Comparison of ENCODE assay signal across 13 mouse cellular contexts in the genomic region with DNA sequence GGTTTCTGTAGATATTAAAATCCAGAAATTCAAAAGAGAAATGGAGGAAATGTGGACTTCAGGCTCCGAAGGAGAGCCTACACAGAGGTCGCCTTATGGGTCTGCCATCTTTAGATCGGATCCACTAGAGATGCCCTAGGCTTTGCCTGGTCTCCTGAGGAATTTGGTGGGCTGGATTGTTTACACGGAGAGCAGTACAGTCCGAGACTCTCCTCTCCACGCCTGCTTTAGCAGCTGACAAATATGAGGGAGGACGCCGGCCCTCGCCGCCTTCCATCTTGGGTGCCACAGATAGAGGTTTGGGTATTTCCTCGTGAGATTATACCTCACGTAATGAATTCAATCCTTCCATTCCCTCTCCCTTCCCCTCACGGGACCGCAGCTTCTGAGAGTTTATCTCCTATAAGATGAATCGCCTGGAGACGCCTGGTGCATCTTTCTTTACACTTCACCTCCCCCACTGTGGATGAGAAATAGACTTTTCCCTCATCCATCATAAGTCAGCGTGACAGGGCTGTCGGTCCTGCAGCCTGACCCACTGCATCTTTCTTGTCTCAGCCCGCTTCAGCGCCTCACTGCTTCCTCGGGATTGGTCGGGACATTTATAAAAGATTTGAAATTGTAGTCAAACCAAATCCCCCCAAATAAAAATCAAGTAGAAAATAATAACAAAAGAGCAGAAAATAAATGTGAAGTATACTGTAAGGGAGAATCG.
DNase-seq lines count a peak whose midpoint lies in the region; ATAC-seq lines count a peak whose summit lies in the region.
"Had no signal": no experiment of that assay in that cellular context is flagged by ENCODE, and none has a peak within 500 bp of the region (broad histone marks: within the 10 kb centered on the region; RNA-seq: fewer than 3 reads in every experiment).

No protein-coding gene starts in this region.

- DNase-seq in heart, postnatal 36 days: no peak
- no peak for DNase-seq in kidney, adult 18-20 months
- no peak for DNase-seq in neural tube, embryonic 10.5 days (ENCODE audit: extremely low spot score, low spot score)
- DNase-seq in gastrocnemius, postnatal 4 days (ENCODE audit: low spot score in 2 of 2): no peak
- DNase-seq: cerebellum, adult 18-20 months; embryo, embryonic 11 days had no signal

- intact Hi-C loops in heart, postnatal 36 days (cut with DNase I): no loop called here

- H3K4me1 ChIP-seq in heart, embryonic 11.5 days (ENCODE audit: control insufficient read depth, insufficient read depth, low read length): no peaks in the 10 kb centered on the region
- H3K4me1 ChIP-seq in kidney, embryonic 16.5 days (ENCODE audit: insufficient read depth, low read length): no peaks in the 10 kb centered on the region
- peaks cover 22% of the 10 kb centered on the region for H3K4me1 ChIP-seq in neural tube, embryonic 13.5 days (replicated peaks)
- H3K4me1 ChIP-seq: liver, embryonic 15.5 days had no signal

- no peaks in the 10 kb centered on the region; the same call in 1 of the 2 replicates for H3K27me3 ChIP-seq in heart, embryonic 11.5 days (ENCODE audit: control insufficient read depth, insufficient read depth, low read length)
- no peaks in the 10 kb centered on the region for H3K27me3 ChIP-seq in kidney, embryonic 16.5 days (ENCODE audit: insufficient read depth, low read length)
- H3K27me3 ChIP-seq in neural tube, embryonic 13.5 days: no peaks in the 10 kb centered on the region
- H3K27me3 ChIP-seq: liver, embryonic 15.5 days had no signal

- peak overlapping the region; percentile 12; the same call in 1 of the 2 replicates for H3K4me2 ChIP-seq in heart, embryonic 11.5 days
- H3K4me2 ChIP-seq in kidney, embryonic 16.5 days (replicated peaks; ENCODE audit: low read depth, low read length): 0 out of 2 replicates have a peak overlapping the region, but pooled peaks have one; percentile 29
- H3K4me2 ChIP-seq in neural tube, embryonic 13.5 days: no peak overlapping the region
- H3K4me2 ChIP-seq: liver, embryonic 15.5 days had no signal

- no peak overlapping the region for H3K9ac ChIP-seq in heart, embryonic 11.5 days (ENCODE audit: low read depth, low read length)
- H3K9ac ChIP-seq in kidney, embryonic 16.5 days (replicated peaks; ENCODE audit: low read length): 0 out of 2 replicates have a peak overlapping the region, but pooled peaks have one; percentile 8
- H3K9ac ChIP-seq in neural tube, embryonic 13.5 days: no peak overlapping the region
- H3K9ac ChIP-seq: liver, embryonic 15.5 days had no signal

- H3K36me3 ChIP-seq in heart, embryonic 11.5 days (ENCODE audit: control insufficient read depth, insufficient read depth, low read length): no peaks in the 10 kb centered on the region
- H3K36me3 ChIP-seq in kidney, embryonic 16.5 days (ENCODE audit: insufficient read depth, low read length): no peaks in the 10 kb centered on the region
- no peaks in the 10 kb centered on the region for H3K36me3 ChIP-seq in neural tube, embryonic 13.5 days
- H3K36me3 ChIP-seq: G1E; liver, embryonic 15.5 days had no signal

- ATAC-seq in heart, embryonic 11.5 days (replicated peaks; ENCODE audit: insufficient number of reproducible peaks, low FRiP score, low TSS enrichment): no peak
- no peak for ATAC-seq in kidney, embryonic 16.5 days (ENCODE audit: low FRiP score, low TSS enrichment)
- 0 out of 2 replicates have a peak, but pooled peaks have one; percentile 29 for ATAC-seq in neural tube, embryonic 13.5 days (ENCODE audit: low read depth)
- ATAC-seq in activated CD4-positive, CD25-positive, alpha-beta regulatory T cell, adult 4 months: no peak

- H3K27ac ChIP-seq in heart, embryonic 11.5 days (ENCODE audit: low read depth, low read length): no peak overlapping the region
- H3K27ac ChIP-seq in kidney, embryonic 16.5 days (ENCODE audit: low read length): no peak overlapping the region
- H3K27ac ChIP-seq in neural tube, embryonic 13.5 days (replicated peaks): no peak overlapping the region
- H3K27ac ChIP-seq: liver, embryonic 15.5 days had no signal

- 38% methylated on average over 23 of the region's 23 CpGs for WGBS in heart, embryonic 11.5 days (ENCODE audit: insufficient replicate concordance)
- 49% methylated on average over 23 of the region's 23 CpGs for WGBS in kidney, embryonic 16.5 days
- WGBS in neural tube, embryonic 13.5 days: 62% methylated on average over 23 of the region's 23 CpGs

- H3K9me3 ChIP-seq in heart, embryonic 11.5 days (replicated peaks; ENCODE audit: control insufficient read depth, low read length): no peaks in the 10 kb centered on the region
- H3K9me3 ChIP-seq in kidney, embryonic 16.5 days (ENCODE audit: low read length): no peaks in the 10 kb centered on the region
- no peaks in the 10 kb centered on the region for H3K9me3 ChIP-seq in neural tube, embryonic 13.5 days
- H3K9me3 ChIP-seq: liver, embryonic 15.5 days had no signal

- no peak overlapping the region for H3K4me3 ChIP-seq in heart, embryonic 11.5 days (ENCODE audit: low read depth, low read length)
- 0 out of 2 replicates have a peak overlapping the region, but pooled peaks have one; percentile 5 for H3K4me3 ChIP-seq in kidney, embryonic 16.5 days (ENCODE audit: low read length)
- no peak overlapping the region for H3K4me3 ChIP-seq in neural tube, embryonic 13.5 days
- H3K4me3 ChIP-seq: erythroblast, embryonic 14.5 days; liver, embryonic 15.5 days had no signal
